Mouse (Mus musculus): Measurements from ENCODE around the gene Yars. TPM values are rescaled to one million over a fixed set of nuclear protein-coding genes. Genes with fewer than 3 reads are reported as not detected.

The Yars gene
- polyA plus RNA-seq (2016; fragmentation: Nextera tagmentation; extraction: Ambion mirVana): 107 and 111 TPM in 2 replicates

DNA sequence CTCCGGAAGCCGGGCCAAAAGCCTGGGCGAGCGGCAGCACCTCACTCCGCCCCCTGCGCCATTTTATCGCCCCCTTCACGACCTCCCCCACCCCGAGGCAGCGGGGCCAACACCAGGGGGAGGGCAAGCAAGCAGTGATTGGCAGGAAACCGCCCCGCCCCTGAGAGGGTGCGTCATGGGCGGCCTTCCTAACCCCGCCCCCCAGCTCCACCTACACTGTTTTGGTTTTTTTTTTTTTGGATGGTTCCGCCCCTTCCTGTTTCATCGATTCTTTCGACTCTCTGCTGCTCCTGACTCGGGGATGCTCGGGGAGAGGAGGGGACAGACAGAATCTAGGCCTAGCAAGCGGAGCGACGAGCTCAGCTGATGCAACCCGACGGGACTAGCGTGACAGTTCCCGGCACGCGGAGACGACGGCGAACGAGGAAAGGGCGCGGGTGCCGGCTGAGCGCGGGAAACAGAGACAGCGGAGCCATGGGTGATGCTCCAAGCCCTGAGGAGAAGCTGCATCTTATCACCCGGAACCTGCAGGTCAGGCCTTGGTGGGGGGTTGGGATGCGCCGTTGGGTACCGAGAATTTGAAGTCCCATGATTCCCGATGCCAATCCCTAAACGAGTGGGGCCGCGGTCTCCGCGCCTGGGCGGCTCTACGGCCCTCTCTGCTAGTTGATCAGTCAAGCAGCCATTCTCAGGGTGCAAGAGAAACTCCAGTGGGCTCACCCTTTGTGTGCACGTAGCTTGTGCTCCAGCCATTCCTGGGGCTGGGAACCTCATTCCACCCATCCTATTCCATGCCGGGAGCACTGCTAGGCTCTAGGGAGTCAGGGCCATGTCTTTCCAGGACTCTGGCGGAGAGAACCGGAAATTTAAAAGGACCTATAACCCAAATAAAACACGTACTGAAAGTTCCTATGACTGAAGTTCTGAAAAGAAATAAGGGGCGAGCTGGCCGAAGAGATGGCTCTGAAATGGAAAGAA, at the start of gene Yars, which contains the start of gene S100pbp:
Gene Yars (plus strand): TSS at position 219 of the 978 bp plus-strand sequence.
Gene S100pbp (minus strand): TSS at position 186 of the 978 bp plus-strand sequence.
- WGBS: under 1% methylated on average over 56 of the region's 58 CpGs
- Histone ChIP-seq H3K4me3 (peak within 1 kb of the TSS; percentile 97), H3K4me1 (peaks cover 36% of the 10 kb centered on the region), H3K27me3 (ENCODE audit: low read depth, poor library complexity, severe bottlenecking) (no peaks in the 10 kb centered on the region), H3K36me3 (peaks cover 27% of the 10 kb centered on the region), H3K9me3 (replicated peaks) (no peaks in the 10 kb centered on the region), H3K27ac (replicated peaks) (peak within 1 kb of the TSS; percentile 97)
- peak; percentile 99 for DNase-seq (ENCODE audit: low spot score)

DNA sequence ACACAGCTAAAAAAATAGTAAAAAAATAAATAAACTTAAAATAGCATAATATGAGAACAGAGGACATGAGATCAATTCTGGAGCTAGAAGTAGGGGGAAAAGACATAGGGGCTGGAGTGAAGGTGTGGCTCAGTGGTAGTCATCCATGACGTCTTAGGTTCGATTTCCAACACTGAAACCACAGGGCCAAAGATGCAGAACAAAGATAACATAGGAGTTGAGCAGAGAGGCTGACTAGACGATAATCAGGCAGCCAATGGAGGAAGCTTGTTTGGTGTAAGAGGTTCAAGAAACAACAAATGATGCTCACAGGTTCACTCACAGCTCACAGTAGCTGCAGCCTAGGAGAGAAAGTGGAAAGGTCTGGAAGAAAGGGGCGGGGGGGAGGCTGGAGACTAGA, 48.8 kb upstream of the Yars start:
- Histone ChIP-seq H3K27ac (replicated peaks) (no peak overlapping the region), H3K4me1 (peaks cover 29% of the 10 kb centered on the region), H3K4me3 (no peak overlapping the region), H3K9me3 (replicated peaks) (no peaks in the 10 kb centered on the region), H3K36me3 (0 out of 2 replicates have a peak, but pooled peaks cover 10% of the 10 kb centered on the region), H3K27me3 (ENCODE audit: low read depth, poor library complexity, severe bottlenecking) (peaks cover 43% of the 10 kb centered on the region)
- WGBS: 81% methylated on average over 4 of the region's 4 CpGs
- no peak for DNase-seq (ENCODE audit: low spot score)

DNA sequence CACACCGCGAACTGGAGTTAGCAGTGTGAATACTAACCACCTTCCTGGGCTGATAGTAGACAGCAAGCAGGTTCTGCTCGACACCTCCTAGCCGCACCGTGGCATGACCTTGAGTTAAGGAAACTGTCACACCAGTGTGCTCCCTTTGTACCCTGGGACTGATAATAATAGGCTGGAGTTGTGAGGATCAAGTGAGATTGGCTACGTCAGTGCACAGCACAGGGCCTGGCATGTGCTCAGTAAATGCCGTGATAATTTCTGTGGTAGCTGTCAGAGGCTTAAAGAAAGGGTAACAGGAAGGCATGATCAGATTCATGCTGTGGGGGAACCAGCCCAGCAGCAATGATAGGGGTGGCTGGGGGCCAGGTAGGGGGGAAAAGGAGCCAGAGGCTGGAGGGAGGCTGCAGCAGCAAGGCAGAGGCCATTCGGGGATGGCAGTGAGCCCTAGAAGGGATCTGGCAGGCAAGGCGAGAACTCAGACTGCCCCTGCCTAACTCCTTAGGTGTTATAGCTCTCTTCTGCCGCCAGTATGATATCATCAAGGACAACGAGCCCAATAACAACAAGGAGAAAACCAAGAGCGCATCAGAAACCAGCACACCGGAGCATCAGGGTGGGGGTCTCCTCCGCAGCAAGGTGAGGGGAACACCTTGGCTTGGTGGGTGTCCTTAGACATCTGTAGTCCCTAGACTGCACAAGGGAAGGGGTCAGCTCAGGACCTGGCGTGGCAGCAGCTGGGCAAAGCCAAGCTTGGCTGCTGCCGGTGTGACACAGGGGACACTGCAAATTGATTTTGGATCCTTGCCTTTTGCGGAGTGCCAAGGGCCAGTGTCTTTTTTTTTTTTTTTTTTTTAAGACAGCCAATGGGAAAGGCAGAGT, 47.8 kb upstream of the Yars start:
- Histone ChIP-seq H3K9me3 (replicated peaks) (no peaks in the 10 kb centered on the region), H3K4me3 (no peak overlapping the region), H3K36me3 (0 out of 2 replicates have a peak, but pooled peaks cover 10% of the 10 kb centered on the region), H3K4me1 (peaks cover 24% of the 10 kb centered on the region), H3K27ac (replicated peaks) (no peak overlapping the region), H3K27me3 (ENCODE audit: low read depth, poor library complexity, severe bottlenecking) (peaks cover 33% of the 10 kb centered on the region)
- peak; percentile 10 for DNase-seq (ENCODE audit: low spot score)
- 87% methylated on average over 17 of the region's 17 CpGs for WGBS

DNA sequence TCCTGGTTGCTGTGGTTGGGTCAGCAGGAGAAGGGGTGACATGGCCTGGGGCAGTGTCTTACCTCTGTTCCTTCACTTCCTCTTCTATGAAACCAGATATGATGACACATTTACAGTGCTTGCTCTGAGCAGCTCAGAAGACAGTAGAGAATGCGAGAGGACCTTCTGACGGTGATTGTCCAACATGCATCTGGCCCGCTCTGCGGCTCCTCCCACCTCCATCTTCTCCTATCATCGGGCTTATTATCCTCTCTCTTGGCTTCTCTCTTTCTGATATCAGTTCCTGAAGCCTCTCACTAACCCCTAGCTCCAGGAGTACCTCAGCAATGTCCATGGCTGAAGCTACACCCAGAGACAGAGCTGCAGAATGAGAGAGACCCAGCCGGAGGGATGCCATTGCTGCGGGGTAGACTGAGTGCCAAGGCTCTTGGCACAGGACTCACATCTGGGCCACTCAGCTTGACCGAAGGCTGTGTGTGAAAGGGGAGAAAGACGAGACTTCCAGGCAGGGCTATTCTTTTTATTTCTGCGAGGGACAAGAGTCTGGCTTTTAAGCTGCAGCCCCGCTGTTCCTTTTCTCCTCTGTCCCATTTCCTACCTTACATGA, 47.0 kb upstream of the Yars start:
- H3K9me3 ChIP-seq (replicated peaks): no peaks in the 10 kb centered on the region
- H3K27ac ChIP-seq (replicated peaks): no peak overlapping the region
- DNase-seq (ENCODE audit: low spot score): no peak
- H3K36me3 ChIP-seq: 0 out of 2 replicates have a peak, but pooled peaks cover 10% of the 10 kb centered on the region
- H3K4me3 ChIP-seq: no peak overlapping the region
- 84% methylated on average over 11 of the region's 11 CpGs for WGBS
- peaks cover 26% of the 10 kb centered on the region for H3K27me3 ChIP-seq (ENCODE audit: low read depth, poor library complexity, severe bottlenecking)
- peaks cover 17% of the 10 kb centered on the region for H3K4me1 ChIP-seq

DNA sequence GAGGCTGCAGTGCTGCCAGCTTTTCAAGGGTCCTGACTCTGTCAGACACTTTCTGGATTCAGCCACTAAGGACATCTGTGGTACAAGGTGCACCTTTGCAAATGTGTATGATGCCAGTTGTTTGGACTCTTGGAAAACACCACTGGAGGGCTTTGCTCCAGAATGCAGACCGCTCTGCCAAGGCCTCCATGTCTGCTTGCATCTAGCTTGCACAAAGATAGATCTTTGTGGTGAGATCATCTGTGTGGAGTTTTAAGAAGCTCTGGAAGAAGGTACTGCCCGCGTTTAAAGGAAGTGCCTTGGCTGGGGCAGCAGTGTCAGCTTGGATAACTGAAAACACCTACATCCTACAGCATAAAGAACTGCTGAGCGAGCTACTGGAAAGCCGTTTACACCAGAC, 46.1 kb upstream of the Yars start:
- H3K27ac ChIP-seq (replicated peaks): no peak overlapping the region
- no peak for DNase-seq (ENCODE audit: low spot score)
- H3K4me3 ChIP-seq: no peak overlapping the region
- 89% methylated on average over 5 of the region's 5 CpGs for WGBS
- peaks cover 15% of the 10 kb centered on the region for H3K4me1 ChIP-seq
- peaks cover 16% of the 10 kb centered on the region for H3K36me3 ChIP-seq
- peaks cover 16% of the 10 kb centered on the region for H3K27me3 ChIP-seq (ENCODE audit: low read depth, poor library complexity, severe bottlenecking)
- H3K9me3 ChIP-seq (replicated peaks): no peaks in the 10 kb centered on the region

DNA sequence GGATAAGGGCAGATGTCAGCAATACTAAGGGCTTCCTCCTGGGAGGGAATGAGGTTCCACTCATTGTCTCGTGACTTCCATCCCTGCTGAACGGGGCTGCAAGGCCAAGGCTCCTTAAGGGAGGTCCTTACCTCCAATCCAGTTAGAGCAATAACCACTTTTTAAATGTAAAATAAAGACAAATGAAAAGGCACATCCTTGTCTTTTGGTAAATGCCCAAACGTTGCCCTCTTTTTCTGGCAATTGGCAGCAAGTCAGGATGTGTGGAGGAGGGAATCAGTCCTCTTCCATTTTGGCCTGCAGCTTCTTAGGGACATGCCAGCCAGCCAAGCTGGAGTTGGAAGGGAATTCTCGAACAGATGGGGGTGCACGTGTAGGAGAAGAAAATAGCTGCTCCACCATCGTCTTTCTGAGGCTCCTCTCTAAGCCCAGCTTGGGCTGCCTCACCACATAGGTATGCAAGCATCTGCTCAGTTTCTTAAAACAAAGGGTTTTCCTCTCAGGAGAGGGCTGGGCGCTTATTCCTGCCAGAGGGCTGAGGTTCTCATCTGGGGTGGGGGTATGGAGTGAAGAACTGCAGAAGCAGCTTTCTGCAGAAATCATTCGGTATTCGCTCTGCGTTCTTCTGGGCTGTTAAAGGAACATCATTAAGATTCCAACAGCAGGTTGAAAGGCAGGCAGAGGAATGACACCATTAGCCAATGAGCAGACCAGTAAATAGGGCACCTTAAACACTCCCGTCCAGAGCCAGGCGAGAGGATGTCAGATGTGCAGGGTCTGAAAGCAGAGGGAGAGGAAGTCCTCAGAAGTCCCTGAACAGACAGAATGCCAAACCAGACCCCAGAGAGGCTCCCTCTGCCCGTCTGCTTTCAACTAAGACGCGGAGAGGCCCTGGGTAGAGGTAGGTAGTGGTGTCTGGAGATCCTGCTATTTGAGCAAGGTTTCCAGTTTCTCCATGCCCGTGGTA, 44.9 kb upstream of the Yars start:
- Histone ChIP-seq H3K36me3 (peaks cover 28% of the 10 kb centered on the region), H3K9me3 (replicated peaks) (no peaks in the 10 kb centered on the region), H3K27ac (replicated peaks) (peak overlapping the region; percentile 23; the same call in 1 of the 2 replicates), H3K4me1 (peaks cover 11% of the 10 kb centered on the region), H3K27me3 (ENCODE audit: low read depth, poor library complexity, severe bottlenecking) (0 out of 2 replicates have a peak, but pooled peaks cover 4% of the 10 kb centered on the region), H3K4me3 (no peak overlapping the region)
- WGBS: 74% methylated on average over 16 of the region's 16 CpGs
- DNase-seq (ENCODE audit: low spot score): no peak

DNA sequence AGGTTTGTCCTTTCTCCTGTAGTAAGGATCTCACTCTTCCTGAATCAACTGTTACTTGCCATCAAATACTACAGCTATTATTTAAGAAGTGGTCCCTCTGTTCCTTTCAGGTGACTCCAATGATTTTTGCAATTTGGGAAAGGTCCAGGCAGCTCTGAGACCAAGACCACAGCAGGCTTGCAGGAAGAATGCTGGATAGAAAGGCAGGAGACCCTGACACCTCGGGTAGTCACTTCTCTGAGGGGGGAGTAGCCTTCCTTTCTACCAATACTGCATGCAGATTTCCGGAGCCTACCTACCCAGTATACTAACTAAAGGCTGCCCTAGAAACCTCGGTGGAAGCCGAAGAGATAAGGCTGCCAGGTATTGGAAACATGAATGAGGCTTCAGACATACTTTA, 44.1 kb upstream of the Yars start:
- peaks cover 35% of the 10 kb centered on the region for H3K36me3 ChIP-seq

DNA sequence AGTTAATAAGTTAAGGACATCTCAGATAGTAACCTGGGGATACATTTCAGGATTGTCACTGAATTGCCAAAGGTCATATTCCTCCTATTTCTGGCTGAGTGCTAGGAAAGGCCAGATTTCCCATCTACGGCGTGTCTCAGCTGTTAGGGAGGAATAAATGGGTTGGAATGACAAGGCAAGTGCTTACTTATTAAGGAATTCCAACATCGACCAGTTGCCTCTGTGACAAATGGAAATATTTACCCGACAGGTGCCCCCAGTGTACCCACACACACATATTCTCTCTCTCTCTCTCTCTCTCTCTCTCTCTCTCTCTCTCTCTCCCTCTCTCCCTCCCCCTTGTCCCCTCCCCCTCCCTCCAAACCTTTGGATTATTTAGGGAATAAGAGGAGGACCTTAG, 43.6 kb upstream of the Yars start:
- no peak overlapping the region for H3K4me3 ChIP-seq
- peaks cover 4% of the 10 kb centered on the region; the same call in 1 of the 2 replicates for H3K4me1 ChIP-seq
- H3K9me3 ChIP-seq (replicated peaks): no peaks in the 10 kb centered on the region
- DNase-seq (ENCODE audit: low spot score): no peak
- no peaks in the 10 kb centered on the region for H3K27me3 ChIP-seq (ENCODE audit: low read depth, poor library complexity, severe bottlenecking)
- peaks cover 41% of the 10 kb centered on the region for H3K36me3 ChIP-seq
- WGBS: 92% methylated on average over 4 of the region's 4 CpGs
- H3K27ac ChIP-seq (replicated peaks): no peak overlapping the region

More for the DNA sequence above, 44.1 kb upstream of the Yars start:
- Histone ChIP-seq H3K27me3 (ENCODE audit: low read depth, poor library complexity, severe bottlenecking) (no peaks in the 10 kb centered on the region), H3K9me3 (replicated peaks) (no peaks in the 10 kb centered on the region), H3K27ac (replicated peaks) (no peak overlapping the region), H3K4me1 (peaks cover 4% of the 10 kb centered on the region; the same call in 1 of the 2 replicates), H3K4me3 (no peak overlapping the region)
- 80% methylated on average over 4 of the region's 4 CpGs for WGBS
- DNase-seq (ENCODE audit: low spot score): no peak

DNA sequence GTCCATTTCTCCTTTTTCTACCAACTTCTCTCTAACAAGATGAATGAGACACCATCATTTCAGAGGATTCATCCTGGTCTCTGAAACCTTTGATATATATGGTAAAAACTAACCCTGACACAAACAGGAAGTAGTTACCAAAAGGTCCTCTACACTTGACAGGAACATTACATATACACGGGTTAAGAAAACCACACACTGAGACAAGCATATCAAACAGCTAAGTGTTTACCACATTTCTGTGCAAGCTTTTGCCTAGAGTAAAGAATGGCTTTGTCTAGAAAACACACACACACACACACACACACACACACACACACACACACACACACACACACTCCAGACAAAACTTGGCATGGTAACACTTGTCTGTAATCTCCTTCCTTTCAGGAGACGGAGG, 43.2 kb upstream of the Yars start:
- Histone ChIP-seq H3K27ac (replicated peaks) (no peak overlapping the region), H3K4me3 (no peak overlapping the region), H3K27me3 (ENCODE audit: low read depth, poor library complexity, severe bottlenecking) (no peaks in the 10 kb centered on the region), H3K36me3 (peaks cover 45% of the 10 kb centered on the region), H3K4me1 (peaks cover 4% of the 10 kb centered on the region; the same call in 1 of the 2 replicates), H3K9me3 (replicated peaks) (no peaks in the 10 kb centered on the region)
- no peak for DNase-seq (ENCODE audit: low spot score)
- WGBS: 87% methylated on average over 2 of the region's 2 CpGs

DNA sequence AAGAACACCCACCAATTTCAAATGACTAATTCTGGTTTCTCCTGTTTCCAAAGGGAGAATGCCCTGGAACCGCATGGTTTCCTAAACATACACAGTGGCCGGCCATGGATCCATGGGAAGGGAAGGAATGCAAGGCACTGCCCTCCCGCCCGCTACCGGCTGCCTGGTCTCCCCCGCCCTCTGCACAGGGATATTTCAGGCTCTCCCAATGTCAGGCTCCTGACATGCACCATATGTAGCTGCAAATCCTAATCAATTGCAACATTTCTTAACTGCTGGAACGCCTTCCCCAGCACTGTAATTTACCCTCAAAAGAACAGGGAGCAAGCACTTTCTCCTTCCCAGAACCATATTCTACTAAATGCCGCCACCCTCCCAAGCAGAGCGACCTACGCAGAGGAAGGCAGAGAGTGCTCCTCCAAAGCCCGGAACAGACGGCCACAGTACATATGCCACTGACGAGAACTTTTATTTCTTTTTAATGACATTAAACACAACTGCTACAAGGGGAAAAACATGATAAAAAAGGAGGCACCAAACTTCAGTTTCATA, 41.9 kb upstream of the Yars start:
- H3K4me1 ChIP-seq: peaks cover 4% of the 10 kb centered on the region; the same call in 1 of the 2 replicates
- peaks cover 57% of the 10 kb centered on the region for H3K36me3 ChIP-seq
- no peak overlapping the region for H3K4me3 ChIP-seq
- no peak overlapping the region for H3K27ac ChIP-seq (replicated peaks)
- WGBS: 90% methylated on average over 13 of the region's 13 CpGs
- H3K27me3 ChIP-seq (ENCODE audit: low read depth, poor library complexity, severe bottlenecking): no peaks in the 10 kb centered on the region
- no peaks in the 10 kb centered on the region for H3K9me3 ChIP-seq (replicated peaks)
- no peak for DNase-seq (ENCODE audit: low spot score)

DNA sequence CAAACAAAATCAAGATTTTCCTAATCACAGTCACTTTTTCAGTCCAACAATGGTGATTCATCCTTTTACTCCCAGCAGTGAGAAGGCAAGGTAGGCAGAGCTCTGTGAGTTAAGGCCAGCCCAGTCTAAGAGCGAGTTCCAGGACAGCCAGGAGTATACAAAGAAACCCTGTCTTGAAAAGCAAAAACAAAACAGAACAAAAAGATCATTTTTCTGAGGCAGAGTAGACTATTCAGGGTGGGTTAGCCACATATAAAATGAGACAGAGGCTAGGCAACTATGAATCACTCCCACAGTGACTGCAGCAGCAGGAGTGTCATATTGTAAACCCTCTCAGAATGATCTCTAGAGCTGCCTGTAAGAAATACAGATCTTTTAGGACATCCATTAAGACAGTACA, 40.2 kb upstream of the Yars start:
- peaks cover 71% of the 10 kb centered on the region for H3K36me3 ChIP-seq
- DNase-seq (ENCODE audit: low spot score): no peak

More for the DNA sequence above, 40.2 kb upstream of the Yars start:
- no peaks in the 10 kb centered on the region for H3K27me3 ChIP-seq (ENCODE audit: low read depth, poor library complexity, severe bottlenecking)
- H3K27ac ChIP-seq (replicated peaks): no peak overlapping the region
- 89% methylated on average over 1 of the region's 1 CpGs for WGBS
- no peak overlapping the region for H3K4me3 ChIP-seq
- no peaks in the 10 kb centered on the region for H3K9me3 ChIP-seq (replicated peaks)
- H3K4me1 ChIP-seq: peaks cover 4% of the 10 kb centered on the region; the same call in 1 of the 2 replicates
